Mouse (Mus musculus): ENCODE data around the gene Trim15.

Gene Trim15

DNA sequence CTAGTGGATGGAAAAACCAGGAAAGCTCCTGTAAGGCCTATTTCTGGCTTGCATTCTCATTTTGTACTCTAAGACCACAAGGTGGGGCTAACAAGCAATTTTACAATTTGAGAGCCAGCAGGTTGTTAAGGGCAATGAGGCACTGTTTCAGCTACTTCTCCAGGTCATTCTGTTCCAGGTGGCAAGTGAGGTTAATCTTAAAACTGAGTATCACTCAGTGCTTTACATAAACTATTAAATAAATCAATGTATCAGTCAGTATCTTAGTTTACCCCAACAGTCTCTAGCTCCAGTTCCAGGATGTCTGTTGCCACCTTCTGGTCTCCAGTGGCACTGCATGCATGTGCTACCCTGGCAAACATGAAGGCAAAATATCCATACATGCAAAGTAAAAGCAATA, 43.0 kb downstream of the Trim15 start:
- DNase-seq: peak; percentile 81

- DNase-seq: no peak
Measured at GRCm38 (mm10) chr17:36811871-36812270, 55.1 kb downstream of the Trim15 start, which contains the start of gene H2-M10.6. TSS of gene H2-M10.6 (plus strand) at chr17:36812171.

All from thymus, postnatal 4 days (tissue).